Mouse (Mus musculus) stomach, embryonic 14.5 days (tissue): ENCODE data around the gene Kynu. TPM values are rescaled to one million over a fixed set of nuclear protein-coding genes. Genes with fewer than 3 reads are reported as not detected.

ENCODE experiments used
- ATAC-seq: fragments of 200-750 bp; cut with Nextera tagmentation; 2 replicates; pipeline ENCODE4 v1.8.0; 2017; ENCODE audit warnings: low read depth, moderate TSS enrichment; ENCODE audit not compliant: insufficient number of reproducible peaks, insufficient read depth, low FRiP score
- H3K27ac ChIP-seq: fragments of 300-500 bp; sonication (generic); 2 replicates; pipeline ENCODE4 v1.5.1; 2014; ENCODE audit warnings: mild to moderate bottlenecking, low read length, moderate library complexity, mixed read lengths
- H3K27me3 ChIP-seq: fragments of 300-500 bp; sonication (generic); 2 replicates; pipeline ENCODE4 v1.6.1; 2014; ENCODE audit warnings: low read length, control low read depth, mixed read lengths; ENCODE audit not compliant: control insufficient read depth, insufficient read depth
- H3K36me3 ChIP-seq: fragments of 300-500 bp; sonication (generic); 2 replicates; pipeline ENCODE4 v1.6.1; 2014; ENCODE audit warnings: mild to moderate bottlenecking, control low read depth, low read length, moderate library complexity, mixed read lengths; ENCODE audit not compliant: control insufficient read depth, insufficient read depth
- H3K4me1 ChIP-seq: fragments of 300-500 bp; sonication (generic); 2 replicates; pipeline ENCODE4 v1.6.1; 2014; ENCODE audit warnings: low read length, control low read depth, mixed read lengths; ENCODE audit not compliant: control insufficient read depth, insufficient read depth
- H3K4me2 ChIP-seq: fragments of 300-500 bp; sonication (generic); replicated peaks from 2 replicates; pipeline ENCODE4 v1.6.1; 2014; ENCODE audit warnings: low read depth, low read length, control low read depth
- H3K4me3 ChIP-seq: fragments of 300-500 bp; sonication (generic); 2 replicates; pipeline ENCODE4 v1.5.1; 2014; ENCODE audit warnings: low read depth, low read length, control low read depth
- H3K9ac ChIP-seq: fragments of 300-500 bp; sonication (generic); replicated peaks from 2 replicates; pipeline ENCODE4 v1.6.1; 2014; ENCODE audit warnings: low read depth, mild to moderate bottlenecking, control low read depth, low read length, moderate library complexity, mixed read lengths
- H3K9me3 ChIP-seq: fragments of 300-500 bp; sonication (generic); 2 replicates; pipeline ENCODE4 v1.6.1; 2016; ENCODE audit warnings: low read depth, low read length, control low read depth; ENCODE audit not compliant: control insufficient read depth
- WGBS: fragments of 180-500 bp; shearing (Covaris S2); extraction: QIAGEN DNeasy Blood & Tissue Kit; methylation state at CpG from one replicate; pipeline ENCODE4 v1.1.7; 2014; 5-methylcytosine and 5-hydroxymethylcytosine counted together
- polyA plus RNA-seq: library from polyadenylated mRNA; unstranded; fragments of >200 nt; fragmentation: Nextera tagmentation; extraction: Ambion mirVana; gene quantifications from 2 replicates; pipeline ENCODE4 v1.2.1, GENCODE M21; 2014

The Kynu gene
- polyA plus RNA-seq, 1 experiment from 2014 or later, result 0.26 TPM

DNA sequence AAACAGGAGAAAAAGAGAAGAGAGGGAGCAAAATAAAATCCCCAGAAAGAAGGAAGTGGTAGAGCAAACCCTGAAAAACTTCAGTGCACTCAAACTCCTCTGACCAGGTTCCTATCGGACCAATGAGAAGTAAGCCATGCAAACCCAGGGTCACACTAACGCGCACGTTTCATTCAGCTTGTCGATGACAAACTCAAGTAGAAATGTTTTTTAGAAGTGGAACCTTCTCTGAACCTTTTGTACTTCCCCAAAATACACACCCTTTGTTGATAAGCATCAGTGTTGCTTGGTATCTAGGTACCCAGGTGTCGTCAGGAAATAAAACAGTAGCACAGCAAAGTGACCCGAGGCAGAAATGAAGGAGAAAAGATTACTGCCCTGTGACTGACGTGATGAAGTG, 172.6 kb downstream of the Kynu start:
- Histone ChIP-seq H3K27me3 (no peaks in the 10 kb centered on the region), H3K9ac (no peak overlapping the region), H3K9me3 (no peaks in the 10 kb centered on the region), H3K4me1 (no peaks in the 10 kb centered on the region), H3K27ac (no peak overlapping the region), H3K4me3 (no peak overlapping the region), H3K36me3 (no peaks in the 10 kb centered on the region), H3K4me2 (no peak overlapping the region)
- no peak for ATAC-seq
- 69% methylated on average over 8 of the region's 8 CpGs for WGBS

DNA sequence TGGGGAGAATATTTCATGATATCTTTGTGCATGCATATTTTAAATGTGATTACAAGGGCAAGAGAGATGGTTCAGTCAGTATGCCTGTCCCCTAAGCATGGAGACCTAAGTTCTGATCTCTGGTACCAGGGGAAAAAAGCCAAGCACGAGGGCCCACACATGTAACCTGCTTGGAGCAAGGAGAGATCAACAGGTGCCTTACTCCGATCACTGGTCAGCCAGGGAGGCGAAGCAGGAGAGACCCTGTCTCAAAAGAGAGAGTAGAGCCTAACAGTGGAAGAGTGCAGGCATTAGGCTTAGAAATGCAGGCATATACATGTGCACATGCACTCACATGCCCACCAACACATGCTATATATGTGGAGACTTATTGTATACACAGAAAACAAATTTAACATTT, 173.7 kb downstream of the Kynu start:
- H3K4me3 ChIP-seq, result no peak overlapping the region
- H3K27ac ChIP-seq, result no peak overlapping the region
- H3K36me3 ChIP-seq, result no peaks in the 10 kb centered on the region
- H3K27me3 ChIP-seq, result no peaks in the 10 kb centered on the region
- no peak for ATAC-seq
- whole genome bisulfite sequencing, result 92% methylated on average over 3 of the region's 3 CpGs
- H3K4me2 ChIP-seq, result no peak overlapping the region
- H3K4me1 ChIP-seq, result no peaks in the 10 kb centered on the region
- H3K9ac ChIP-seq, result no peak overlapping the region
- H3K9me3 ChIP-seq, result no peaks in the 10 kb centered on the region

Other genes with a start within 250 kb of the Kynu start
- 0.88 and 1.3 TPM in 2 replicates for gene Arhgap15, start 193.5 kb downstream of the Kynu start, polyA plus RNA-seq